Mouse (Mus musculus) hindbrain, embryonic 12.5 days (tissue): ENCODE measurements at regions not wholly inside any gene's neighbourhood (a gene's known extent, or its start where the extent isn't known, plus 50 kb on each side); places are given as distances from the start of the nearest gene placed in this dataset.

ENCODE experiments used
- ATAC-seq: fragments of 200-750 bp; cut with Nextera tagmentation; 2 replicates; pipeline ENCODE4 v1.8.0; 2017; ENCODE audit warnings: moderate TSS enrichment; ENCODE audit not compliant: low FRiP score
- H3K27ac ChIP-seq: fragments of 300-500 bp; sonication (generic); 2 replicates; pipeline ENCODE4 v1.5.1; 2016; ENCODE audit warnings: mild to moderate bottlenecking
- H3K27me3 ChIP-seq: fragments of 300-500 bp; sonication (generic); 2 replicates; pipeline ENCODE4 v1.6.1; 2016; ENCODE audit warnings: mild to moderate bottlenecking
- H3K36me3 ChIP-seq: fragments of 300-500 bp; sonication (generic); 2 replicates; pipeline ENCODE4 v1.6.1; 2016; ENCODE audit warnings: mild to moderate bottlenecking
- H3K4me1 ChIP-seq: fragments of 300-500 bp; sonication (generic); 2 replicates; pipeline ENCODE4 v1.6.1; 2016
- H3K4me2 ChIP-seq: fragments of 300-500 bp; sonication (generic); replicated peaks from 2 replicates; pipeline ENCODE4 v1.6.1; 2016; ENCODE audit warnings: mild to moderate bottlenecking
- H3K4me3 ChIP-seq: fragments of 300-500 bp; sonication (generic); 2 replicates; pipeline ENCODE4 v1.5.1; 2016; ENCODE audit warnings: mild to moderate bottlenecking
- H3K9ac ChIP-seq: fragments of 300-500 bp; sonication (generic); 2 replicates; pipeline ENCODE4 v1.6.1; 2016; ENCODE audit warnings: mild to moderate bottlenecking, moderate library complexity
- H3K9me3 ChIP-seq: fragments of 300-500 bp; sonication (generic); replicated peaks from 2 replicates; pipeline ENCODE4 v1.6.1; 2016; ENCODE audit warnings: mild to moderate bottlenecking
- WGBS: fragments of 180-500 bp; shearing (Covaris S2); methylation state at CpG from one replicate; pipeline ENCODE4 v1.1.7; 2016; 5-methylcytosine and 5-hydroxymethylcytosine counted together

DNA sequence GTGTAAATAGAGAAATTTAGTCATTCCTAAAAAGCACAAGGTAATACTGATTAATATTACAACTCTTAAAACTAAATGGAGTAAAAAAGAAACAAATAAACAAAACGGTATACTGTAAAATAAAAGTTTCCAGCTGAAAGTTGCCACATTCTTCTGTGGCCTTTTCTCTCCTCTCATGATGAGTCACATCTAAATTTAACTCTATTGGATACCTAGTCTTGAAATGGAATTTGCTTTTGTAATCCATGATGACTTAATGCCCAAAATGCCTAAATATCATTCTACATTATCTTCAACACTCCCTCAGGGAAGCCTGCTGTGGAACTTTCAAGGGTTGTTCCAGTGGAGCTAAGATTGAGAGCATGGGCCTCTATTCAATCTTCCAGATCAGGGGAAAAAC is 1298.5 kb upstream of the Dsel start:
- no peak for ATAC-seq
- no peaks in the 10 kb centered on the region for H3K36me3 ChIP-seq
- H3K27me3 ChIP-seq: no peaks in the 10 kb centered on the region
- WGBS: 88% methylated on average over 1 of the region's 1 CpGs
- no peaks in the 10 kb centered on the region for H3K4me1 ChIP-seq
- no peaks in the 10 kb centered on the region for H3K9me3 ChIP-seq
- no peak overlapping the region for H3K4me2 ChIP-seq
- no peak overlapping the region for H3K9ac ChIP-seq
- H3K27ac ChIP-seq: no peak overlapping the region
- H3K4me3 ChIP-seq: no peak overlapping the region
